Mouse (Mus musculus) thymus, postnatal 10 days (tissue): ENCODE results near the gene Cfap100.

Experiments
- DNase-seq, 2 experiments: peaks; one replicate each; pipeline ENCODE4 v3.0.0; 2021; ENCODE audit warnings: low spot score in 2 of 2

Gene Cfap100

DNA sequence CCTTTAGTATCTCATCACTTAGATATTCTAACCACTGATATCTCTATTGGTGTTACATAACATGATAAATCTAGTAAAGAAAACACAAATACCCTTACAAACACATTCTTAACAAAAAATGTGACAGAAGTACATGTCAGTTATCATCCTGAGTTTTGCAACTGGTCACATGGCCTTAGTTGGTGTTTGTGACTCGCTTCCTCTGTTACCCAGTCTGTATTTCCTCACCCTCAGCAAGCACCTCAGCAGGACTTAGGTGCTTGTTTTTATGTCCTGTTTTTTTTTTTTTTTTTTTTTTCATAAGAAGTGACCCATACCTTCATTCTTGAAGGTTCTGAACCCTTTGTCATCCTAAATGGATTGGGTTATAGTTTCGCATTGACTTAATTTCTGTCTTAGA is 50.9 kb downstream of the Cfap100 start:
- DNase-seq = no peak

GRCm38 (mm10) chr6:90374647-90375046 is 54.0 kb downstream of the Cfap100 start:
- no peak for DNase-seq

- DNase-seq = peak; percentile 21 to 27
Observed at GRCm38 (mm10) chr6:90369725-90370553, 58.7 kb downstream of the Cfap100 start.

DNA sequence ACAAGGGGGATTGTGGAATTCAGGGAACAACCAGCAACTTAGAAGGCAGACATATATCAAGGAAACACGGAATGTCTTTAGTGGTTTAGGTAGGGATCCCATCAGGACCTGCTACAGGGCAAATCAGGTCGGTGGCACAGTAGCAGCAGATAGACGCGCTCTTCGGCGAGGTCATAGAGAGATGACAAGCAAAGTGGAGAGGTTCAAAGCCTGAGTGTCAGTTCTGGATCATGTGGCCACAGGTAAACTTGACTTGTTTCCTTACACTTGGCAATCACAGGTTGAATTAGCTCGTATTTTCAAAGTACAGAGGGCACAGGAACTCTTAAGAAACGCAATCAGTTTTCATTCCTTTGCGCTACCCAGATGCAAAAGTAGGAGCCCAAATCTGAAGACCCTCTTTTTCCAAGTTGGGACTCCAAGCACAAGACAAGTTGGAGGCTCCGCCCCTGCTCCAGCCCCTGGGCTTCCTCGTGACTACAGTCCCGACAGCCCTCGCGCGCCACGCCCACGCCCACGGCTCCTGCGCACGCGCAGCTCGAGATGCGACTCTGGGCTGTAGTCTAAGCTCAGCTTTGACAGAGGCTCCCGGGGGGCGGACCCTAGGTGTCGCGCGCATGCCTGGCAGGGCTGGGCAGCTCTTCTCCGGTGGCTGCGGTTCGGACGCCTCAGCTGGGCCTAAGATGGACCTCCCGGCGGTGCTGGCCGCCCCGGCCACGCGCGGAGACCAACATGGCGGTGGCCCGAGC is 59.4 kb downstream of the Cfap100 start, which contains the start of gene Zxdc:
TSS of gene Zxdc (plus strand) at position 517 of the 749 bp plus-strand sequence.
- peak; percentile 98 for DNase-seq

- DNase-seq = no peak
Observed at GRCm38 (mm10) chr6:90363301-90363700, 65.3 kb downstream of the Cfap100 start.

- no peak for DNase-seq
Observed at GRCm38 (mm10) chr6:90360922-90361614, 67.5 kb downstream of the Cfap100 start.

- DNase-seq = no peak
Observed at GRCm38 (mm10) chr6:90360024-90360781, 68.4 kb downstream of the Cfap100 start.

DNA sequence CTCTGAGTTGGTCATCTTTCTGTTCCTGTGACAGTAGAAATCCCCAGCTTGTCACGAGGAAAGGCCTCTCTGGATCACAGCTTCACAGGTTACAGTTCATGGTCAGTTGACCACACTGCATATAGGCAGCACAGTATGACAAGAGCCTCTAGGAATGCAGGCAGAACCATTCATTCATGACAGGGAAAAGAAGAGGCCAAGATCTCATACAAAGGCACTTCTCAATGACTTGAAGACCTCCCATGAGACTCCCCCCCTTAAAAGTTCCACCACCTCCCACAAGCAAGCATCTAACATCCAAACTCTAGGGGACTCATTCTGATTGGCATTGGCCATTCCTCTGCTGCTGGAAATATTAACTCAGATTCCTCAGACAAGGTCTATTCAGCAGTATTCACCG is 69.2 kb downstream of the Cfap100 start:
- DNase-seq = no peak

GRCm38 (mm10) chr6:90358142-90358541 is 70.5 kb downstream of the Cfap100 start:
- no peak for DNase-seq
